Mouse (Mus musculus) hindbrain, embryonic 15.5 days (tissue): ENCODE measurements at regions not wholly inside any gene's neighbourhood (a gene's known extent, or its start where the extent isn't known, plus 50 kb on each side); places are given as distances from the start of the nearest gene placed in this dataset.
A peak's percentile ranks its signal among the peaks of the same experiment; 100 is the strongest.
"Not testable (repeated sequence)": the region's sequence is repeated elsewhere in the genome, so short reads cannot be mapped to it uniquely, and the experiment has no call there.

Source experiments
- ATAC-seq: fragments of 200-750 bp; cut with Nextera tagmentation; 2 replicates; pipeline ENCODE4 v1.8.0; 2017; ENCODE audit warnings: low read depth, moderate number of reproducible peaks, moderate TSS enrichment; ENCODE audit not compliant: low FRiP score
- H3K27ac ChIP-seq: fragments of 300-500 bp; sonication (generic); replicated peaks from 2 replicates; pipeline ENCODE4 v1.5.1; 2015; ENCODE audit warnings: mild to moderate bottlenecking, inconsistent platforms
- H3K27me3 ChIP-seq: fragments of 300-500 bp; sonication (generic); 2 replicates; pipeline ENCODE4 v1.6.1; 2015; ENCODE audit warnings: control low read depth, inconsistent platforms
- H3K36me3 ChIP-seq: fragments of 300-500 bp; sonication (generic); 2 replicates; pipeline ENCODE4 v1.6.1; 2015; ENCODE audit warnings: control low read depth, inconsistent platforms
- H3K4me1 ChIP-seq: fragments of 300-500 bp; sonication (generic); replicated peaks from 2 replicates; pipeline ENCODE4 v1.6.1; 2015; ENCODE audit warnings: control low read depth, inconsistent platforms
- H3K4me2 ChIP-seq: fragments of 300-500 bp; sonication (generic); 2 replicates; pipeline ENCODE4 v1.6.1; 2015; ENCODE audit warnings: moderate library complexity, mild to moderate bottlenecking, inconsistent platforms
- H3K4me3 ChIP-seq: fragments of 300-500 bp; sonication (generic); 2 replicates; pipeline ENCODE4 v1.5.1; 2015; ENCODE audit warnings: mild to moderate bottlenecking, inconsistent platforms
- H3K9ac ChIP-seq: fragments of 300-500 bp; sonication (generic); 2 replicates; pipeline ENCODE4 v1.6.1; 2015; ENCODE audit warnings: inconsistent platforms
- H3K9me3 ChIP-seq: fragments of 300-500 bp; sonication (generic); 2 replicates; pipeline ENCODE4 v1.6.1; 2016; ENCODE audit warnings: control low read depth, inconsistent platforms
- WGBS: fragments of 180-500 bp; shearing (Covaris S2); methylation state at CpG from one replicate; pipeline ENCODE4 v1.1.7; 2015; 5-methylcytosine and 5-hydroxymethylcytosine counted together

DNA sequence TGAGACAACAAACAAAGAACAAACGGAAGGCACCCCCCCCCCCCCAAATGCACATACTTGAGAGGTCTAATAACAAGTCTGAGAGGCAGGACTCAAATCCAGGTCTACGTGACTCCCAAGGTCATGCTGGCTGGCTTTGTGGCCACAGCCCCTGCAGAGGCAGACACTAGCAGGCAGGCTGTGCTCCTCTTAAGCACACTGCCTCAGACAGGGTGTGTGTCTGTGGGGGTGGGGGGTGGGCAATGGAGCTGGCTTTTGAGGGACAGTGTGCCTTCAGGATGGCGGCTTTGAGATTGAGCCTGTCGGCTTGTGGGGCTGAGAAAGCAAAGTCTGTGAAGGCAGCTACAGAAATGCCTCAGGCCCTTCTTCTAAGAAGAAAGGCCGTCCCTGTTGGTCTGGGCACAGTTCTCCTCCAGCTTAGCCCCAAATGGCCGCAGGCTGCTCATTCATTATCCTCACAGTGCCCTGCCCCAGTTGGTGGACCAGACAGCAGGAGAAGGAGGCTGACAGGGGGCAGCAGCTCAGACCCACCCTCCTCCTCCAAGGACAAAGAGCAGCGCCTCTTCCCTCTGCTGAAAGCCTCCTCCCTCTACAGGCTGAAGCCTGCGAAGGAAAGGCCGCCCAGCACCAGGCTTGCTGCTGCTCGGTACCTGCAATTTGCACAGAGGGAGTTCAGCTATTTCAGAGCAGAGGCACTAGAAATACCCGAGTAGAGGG is 171.3 kb upstream of the Myt1l start:
- ATAC-seq, result peak; percentile 69
- no peaks in the 10 kb centered on the region for H3K9me3 ChIP-seq
- WGBS, result 15% methylated on average over 11 of the region's 11 CpGs
- no peak overlapping the region for H3K4me2 ChIP-seq
- peaks cover 39% of the 10 kb centered on the region for H3K4me1 ChIP-seq
- H3K27me3 ChIP-seq, result no peaks in the 10 kb centered on the region
- peak overlapping the region; percentile 25; the same call in 1 of the 2 replicates for H3K9ac ChIP-seq
- H3K36me3 ChIP-seq, result no peaks in the 10 kb centered on the region
- H3K4me3 ChIP-seq, result no peak overlapping the region
- H3K27ac ChIP-seq, result peak overlapping the region; percentile 80

DNA sequence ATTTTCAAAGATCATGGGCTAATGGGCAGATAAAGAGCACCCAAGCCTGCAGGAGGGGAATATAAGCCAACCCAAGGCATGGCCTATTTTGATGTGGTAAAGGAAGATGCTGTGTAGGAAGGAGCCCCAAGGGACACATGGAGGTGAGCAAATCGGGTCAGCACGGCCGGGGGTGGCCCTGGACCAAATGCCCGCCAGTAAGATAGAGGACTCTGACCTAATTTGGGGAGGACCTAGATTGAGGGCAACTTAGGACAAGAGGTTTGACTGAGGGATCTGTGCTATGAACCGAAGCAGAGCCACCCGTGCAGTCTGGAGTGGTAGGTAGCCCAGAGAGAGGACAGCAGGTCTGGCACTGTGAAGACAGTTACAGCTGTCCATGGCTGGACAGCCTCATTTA is 166.9 kb upstream of the Myt1l start:
- peaks cover 22% of the 10 kb centered on the region for H3K4me1 ChIP-seq
- no peak overlapping the region for H3K27ac ChIP-seq
- H3K9me3 ChIP-seq, result no peaks in the 10 kb centered on the region
- H3K4me2 ChIP-seq, result no peak overlapping the region
- no peak for ATAC-seq
- 92% methylated on average over 6 of the region's 6 CpGs for WGBS
- no peak overlapping the region for H3K9ac ChIP-seq
- H3K4me3 ChIP-seq, result no peak overlapping the region
- no peaks in the 10 kb centered on the region for H3K27me3 ChIP-seq
- H3K36me3 ChIP-seq, result no peaks in the 10 kb centered on the region

DNA sequence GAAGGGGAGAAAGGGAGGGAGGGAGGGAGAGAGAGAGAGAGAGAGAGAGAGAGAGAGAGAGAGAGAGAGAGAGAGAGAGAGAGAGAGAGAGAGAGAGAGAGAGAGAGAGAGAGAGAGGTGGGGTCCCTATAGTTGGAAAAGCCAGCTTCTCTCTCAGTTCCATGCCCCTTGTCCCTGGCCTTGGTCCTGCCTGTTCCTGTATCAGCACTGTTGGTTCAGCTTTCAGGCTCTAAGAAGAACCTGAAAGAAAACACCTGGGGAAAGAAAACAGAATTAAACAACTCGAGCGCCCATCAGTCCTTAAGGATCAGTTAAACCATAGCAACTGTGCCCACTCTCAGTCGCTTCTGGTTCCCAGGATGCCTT is 160.5 kb upstream of the Myt1l start:
- WGBS, result 25% methylated on average over 3 of the region's 3 CpGs
- H3K4me3 ChIP-seq, H3K9me3 ChIP-seq, H3K36me3 ChIP-seq, H3K27me3 ChIP-seq, ATAC-seq: not testable (repeated sequence)
- Histone ChIP-seq H3K9ac (0 out of 2 replicates have a peak overlapping the region, but pooled peaks have one; percentile 10), H3K4me1 (peaks cover 26% of the 10 kb centered on the region), H3K4me2 (peak overlapping the region; percentile 49), H3K27ac (peak overlapping the region; percentile 85)

DNA sequence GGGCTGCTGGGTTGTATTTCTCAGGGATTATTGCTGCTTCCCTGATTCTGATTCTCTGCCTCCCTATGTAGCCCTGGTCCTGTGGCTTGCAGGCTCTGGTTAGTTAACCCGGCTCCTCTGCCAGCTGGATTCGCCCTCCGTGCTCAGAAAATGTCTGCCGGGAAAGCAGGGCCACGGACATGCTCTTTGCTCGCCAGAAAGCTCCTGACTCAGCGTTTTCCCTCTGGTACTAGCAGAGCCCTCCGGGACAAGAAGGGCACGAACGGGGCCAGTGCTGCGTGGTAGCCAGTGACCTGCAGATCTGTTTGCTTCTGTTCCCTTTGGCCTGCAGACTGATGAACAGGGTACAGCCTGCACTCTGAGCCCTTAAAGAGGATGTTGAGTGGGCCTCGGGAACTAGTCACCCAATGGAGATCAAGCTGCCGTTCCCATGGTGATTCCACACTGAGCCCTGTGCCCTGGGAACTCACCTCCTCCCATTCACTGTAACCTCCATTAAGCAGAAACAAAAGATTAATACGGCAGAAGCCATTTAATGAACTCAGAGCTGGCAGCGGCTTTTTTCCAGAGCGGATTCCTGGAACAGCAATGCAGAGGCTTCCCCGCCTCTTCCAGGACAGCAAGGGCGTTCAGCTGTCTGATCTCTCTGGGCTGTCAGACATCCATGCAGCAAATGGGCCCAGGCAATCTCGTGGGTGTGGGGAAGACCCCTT is 159.9 kb upstream of the Myt1l start:
- Histone ChIP-seq H3K27me3 (no peaks in the 10 kb centered on the region), H3K9me3 (no peaks in the 10 kb centered on the region), H3K36me3 (no peaks in the 10 kb centered on the region), H3K27ac (peak overlapping the region; percentile 85), H3K4me3 (peak overlapping the region; percentile 9), H3K4me2 (peak overlapping the region; percentile 49), H3K4me1 (peaks cover 26% of the 10 kb centered on the region), H3K9ac (peak overlapping the region; percentile 31; the same call in 1 of the 2 replicates)
- ATAC-seq, result peak; percentile 89
- 4% methylated on average over 19 of the region's 19 CpGs for WGBS

DNA sequence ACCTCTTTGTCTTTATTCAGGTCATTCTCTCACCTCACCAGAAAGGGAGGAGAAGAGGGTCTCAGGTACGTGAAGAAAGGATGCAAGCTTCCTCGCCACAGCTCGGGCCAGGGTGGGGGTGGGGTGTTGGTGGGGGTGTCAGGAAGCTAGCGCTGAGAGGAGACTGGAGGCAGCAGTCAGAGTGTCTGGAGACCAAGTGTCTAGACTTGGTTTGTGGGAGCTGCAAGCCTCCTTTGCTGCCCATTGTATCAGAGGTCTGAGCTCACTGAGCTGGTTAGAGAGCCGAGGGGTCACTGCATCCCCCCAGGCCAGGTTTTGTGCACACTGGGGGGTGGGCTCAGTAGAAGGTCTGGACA is 159.4 kb upstream of the Myt1l start:
- no peaks in the 10 kb centered on the region for H3K27me3 ChIP-seq
- WGBS, result 10% methylated on average over 5 of the region's 5 CpGs
- peak overlapping the region; percentile 49 for H3K4me2 ChIP-seq
- peak overlapping the region; percentile 85 for H3K27ac ChIP-seq
- H3K9me3 ChIP-seq, result no peaks in the 10 kb centered on the region
- no peak; the same call in 1 of the 2 replicates for ATAC-seq
- peaks cover 26% of the 10 kb centered on the region for H3K4me1 ChIP-seq
- H3K36me3 ChIP-seq, result no peaks in the 10 kb centered on the region
- H3K9ac ChIP-seq, result peak overlapping the region; percentile 31; the same call in 1 of the 2 replicates
- peak overlapping the region; percentile 9 for H3K4me3 ChIP-seq

DNA sequence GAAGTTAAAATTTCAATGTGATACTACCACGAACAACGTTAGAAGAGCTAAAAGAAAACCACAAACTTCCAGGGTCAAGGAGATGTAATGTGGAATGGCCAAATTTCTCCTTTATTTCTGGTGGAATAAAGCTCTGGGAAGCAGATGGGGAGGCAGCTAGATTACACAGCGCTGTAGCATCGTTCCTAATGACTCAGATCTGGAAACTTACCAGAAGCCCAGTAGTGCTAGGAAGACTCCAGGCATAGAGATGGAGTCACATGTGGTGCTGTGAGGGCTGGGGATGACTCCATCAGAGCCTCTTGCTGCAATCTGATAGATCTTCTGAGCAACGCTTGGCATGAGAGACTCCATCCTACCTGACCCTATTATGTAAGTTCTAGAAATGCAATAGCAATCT is 136.4 kb upstream of the Myt1l start:
- Histone ChIP-seq H3K4me2 (no peak overlapping the region), H3K4me1 (no peaks in the 10 kb centered on the region), H3K27me3 (no peaks in the 10 kb centered on the region), H3K36me3 (no peaks in the 10 kb centered on the region), H3K27ac (no peak overlapping the region), H3K4me3 (no peak overlapping the region), H3K9ac (no peak overlapping the region), H3K9me3 (no peaks in the 10 kb centered on the region)
- ATAC-seq, result no peak
- 93% methylated on average over 5 of the region's 5 CpGs for whole genome bisulfite sequencing

DNA sequence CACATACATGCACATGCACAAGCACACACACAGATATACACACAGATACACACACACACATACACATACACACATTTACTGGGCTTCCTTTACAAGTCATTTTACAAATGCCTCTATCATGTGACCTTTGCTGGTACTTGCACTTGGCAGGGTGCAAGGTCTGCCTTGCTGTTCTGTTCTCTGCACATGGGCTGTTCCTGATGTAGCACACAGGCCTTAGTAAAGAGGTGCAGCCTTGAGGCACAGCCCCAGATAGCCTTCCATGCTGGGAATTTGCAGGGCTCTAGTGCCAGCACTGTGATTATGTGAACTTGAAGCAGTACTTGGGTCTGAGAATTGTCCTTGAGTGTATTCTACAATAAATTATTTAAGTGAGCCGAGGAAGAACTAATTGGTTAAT is 133.9 kb upstream of the Myt1l start:
- no peak overlapping the region for H3K4me2 ChIP-seq
- H3K27ac ChIP-seq, result no peak overlapping the region
- no peak overlapping the region for H3K4me3 ChIP-seq
- no peaks in the 10 kb centered on the region for H3K27me3 ChIP-seq
- 76% methylated on average over 1 of the region's 1 CpGs for WGBS
- no peaks in the 10 kb centered on the region for H3K9me3 ChIP-seq
- no peaks in the 10 kb centered on the region for H3K36me3 ChIP-seq
- H3K9ac ChIP-seq, result no peak overlapping the region
- ATAC-seq, result no peak
- H3K4me1 ChIP-seq, result no peaks in the 10 kb centered on the region

DNA sequence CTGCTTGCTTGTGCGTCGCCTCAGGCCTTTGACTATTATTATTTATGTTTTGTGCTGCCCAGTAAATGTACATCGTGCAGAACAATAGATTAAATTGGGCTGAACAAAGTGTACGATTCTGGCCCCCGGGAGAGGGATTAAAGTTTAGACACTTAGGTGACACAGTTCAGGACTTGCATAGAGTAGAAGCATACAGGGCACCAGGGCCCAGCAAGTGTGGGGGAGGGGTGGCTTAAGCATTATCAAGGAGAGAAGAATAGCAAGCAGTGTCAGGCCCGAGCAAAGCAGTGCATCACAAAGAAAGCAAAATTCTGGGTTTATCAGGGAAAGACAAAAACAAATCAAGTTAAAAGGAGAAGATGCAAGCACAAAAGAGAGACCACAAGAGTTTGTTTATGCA is 133.3 kb upstream of the Myt1l start:
- ATAC-seq, result no peak
- H3K4me1 ChIP-seq, result no peaks in the 10 kb centered on the region

DNA sequence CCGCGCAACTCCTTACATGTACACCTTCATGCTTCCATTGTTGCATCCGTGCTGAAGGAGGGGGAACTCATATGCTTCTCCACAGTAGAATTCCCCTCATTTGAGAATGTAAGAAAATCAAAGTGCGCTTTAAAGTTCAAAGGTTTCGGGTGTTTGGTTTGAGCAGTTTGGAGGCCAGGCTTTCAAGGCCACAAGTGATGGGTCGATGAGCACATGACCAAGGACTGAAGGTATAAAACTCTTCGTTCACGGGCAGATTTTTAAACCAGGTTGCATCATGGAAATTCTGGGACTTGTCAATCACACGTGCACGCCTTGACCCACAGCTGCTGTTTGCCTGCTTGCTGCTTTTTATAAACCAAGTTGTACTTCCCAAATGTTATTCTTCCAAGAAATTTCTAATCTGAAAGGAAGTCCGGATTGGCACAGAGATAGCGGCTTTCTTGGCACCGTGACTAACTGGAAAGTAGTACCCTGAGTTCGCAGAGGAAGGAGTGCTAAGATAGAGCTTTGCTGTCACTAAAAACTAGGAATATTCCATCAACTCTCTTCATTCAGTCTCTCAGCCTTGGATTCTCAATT is 132.7 kb upstream of the Myt1l start:
- Histone ChIP-seq H3K4me3 (no peak overlapping the region), H3K27me3 (no peaks in the 10 kb centered on the region), H3K36me3 (no peaks in the 10 kb centered on the region), H3K27ac (no peak overlapping the region), H3K4me1 (no peaks in the 10 kb centered on the region), H3K4me2 (no peak overlapping the region), H3K9ac (no peak overlapping the region), H3K9me3 (no peaks in the 10 kb centered on the region)
- ATAC-seq, result no peak
- WGBS, result 88% methylated on average over 14 of the region's 14 CpGs

More for the DNA sequence above, 133.3 kb upstream of the Myt1l start:
- Histone ChIP-seq H3K4me3 (no peak overlapping the region), H3K9ac (no peak overlapping the region), H3K36me3 (no peaks in the 10 kb centered on the region), H3K27me3 (no peaks in the 10 kb centered on the region), H3K9me3 (no peaks in the 10 kb centered on the region), H3K4me2 (no peak overlapping the region), H3K27ac (no peak overlapping the region)
- WGBS, result 17% methylated on average over 6 of the region's 6 CpGs

DNA sequence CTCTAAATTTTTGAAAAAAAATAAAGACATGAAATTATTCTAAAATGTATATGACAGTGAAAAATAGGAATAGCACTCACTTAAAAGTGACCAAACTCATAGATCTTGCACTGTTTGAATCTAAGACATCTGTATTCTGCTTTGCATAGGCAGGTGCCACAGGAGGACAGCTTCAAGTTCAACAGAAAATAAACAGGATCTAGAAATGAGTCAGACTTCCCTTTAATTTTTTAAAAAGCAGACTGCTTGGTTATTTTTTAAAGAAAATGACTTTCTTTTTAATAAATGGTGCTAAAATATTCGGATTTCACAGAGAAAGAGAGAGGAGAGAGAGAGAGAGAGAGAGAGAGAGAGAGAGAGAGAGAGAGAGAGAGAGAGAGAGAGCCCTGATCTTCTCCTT is 123.8 kb upstream of the Myt1l start:
- WGBS, result 31% methylated on average over 1 of the region's 1 CpGs
- H3K4me1 ChIP-seq, result no peaks in the 10 kb centered on the region
- no peak overlapping the region for H3K4me3 ChIP-seq
- H3K4me2 ChIP-seq, result no peak overlapping the region
- no peaks in the 10 kb centered on the region for H3K36me3 ChIP-seq
- no peak overlapping the region for H3K27ac ChIP-seq
- no peak for ATAC-seq
- no peak overlapping the region for H3K9ac ChIP-seq
- no peaks in the 10 kb centered on the region for H3K27me3 ChIP-seq
- H3K9me3 ChIP-seq, result no peaks in the 10 kb centered on the region

DNA sequence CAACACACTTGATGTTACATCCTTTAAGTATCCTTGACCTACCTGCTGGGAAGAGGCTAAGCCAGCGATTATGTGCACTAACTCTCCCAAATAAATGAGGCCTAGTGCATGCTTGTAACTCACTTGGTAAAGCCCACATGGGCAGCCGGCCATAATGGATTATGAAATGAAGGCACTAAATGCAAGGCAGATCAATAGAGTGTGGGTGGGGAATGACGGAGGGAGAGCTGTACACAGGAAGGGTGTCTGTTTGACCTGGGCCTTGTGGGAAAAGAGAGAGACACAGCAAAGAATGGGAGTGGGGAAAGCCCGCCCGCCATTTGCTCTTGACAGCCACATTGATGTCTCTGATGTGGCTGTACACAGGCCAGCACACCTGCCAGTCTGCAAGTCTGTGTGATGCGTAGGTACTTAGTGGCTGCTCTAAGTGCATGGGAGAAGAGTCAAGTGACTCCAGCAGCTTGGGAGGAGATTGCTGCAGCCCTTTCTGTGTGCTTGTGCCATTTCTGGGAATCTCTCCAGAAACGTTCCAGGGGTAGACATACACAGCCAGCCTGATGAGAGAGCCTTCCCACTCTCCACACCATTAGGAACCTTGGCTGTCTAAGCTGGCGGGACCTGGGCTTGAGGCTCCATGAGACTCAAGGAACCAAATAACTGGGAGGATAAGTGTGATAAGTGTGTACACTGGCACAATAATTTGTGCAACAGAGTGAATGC is 118.7 kb upstream of the Myt1l start:
- Histone ChIP-seq H3K4me2 (no peak overlapping the region), H3K4me3 (no peak overlapping the region), H3K9me3 (no peaks in the 10 kb centered on the region), H3K4me1 (no peaks in the 10 kb centered on the region), H3K36me3 (no peaks in the 10 kb centered on the region), H3K27me3 (no peaks in the 10 kb centered on the region), H3K27ac (no peak overlapping the region), H3K9ac (no peak overlapping the region)
- 88% methylated on average over 8 of the region's 8 CpGs for WGBS
- ATAC-seq, result no peak

DNA sequence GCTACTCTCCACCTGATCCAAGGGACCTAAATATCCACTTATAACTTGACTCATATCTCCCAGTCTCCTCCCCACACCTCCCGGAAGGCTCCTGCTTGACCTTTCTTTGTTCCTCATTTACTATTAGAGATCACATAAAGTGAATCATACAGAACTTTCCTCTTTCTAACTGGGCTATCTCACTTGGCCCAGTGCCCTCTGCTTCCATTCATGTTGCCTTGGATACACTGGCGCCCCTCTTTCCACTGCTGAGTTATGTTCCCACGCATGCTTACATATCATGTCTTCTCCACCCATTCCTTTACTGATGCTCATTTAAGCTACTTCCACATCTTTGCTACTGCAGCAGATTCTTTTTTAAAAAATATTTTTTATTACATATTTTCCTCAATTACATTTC is 94.2 kb upstream of the Myt1l start:
- 61% methylated on average over 3 of the region's 3 CpGs for WGBS
- H3K9me3 ChIP-seq, result no peaks in the 10 kb centered on the region
- H3K4me2 ChIP-seq, result no peak overlapping the region
- H3K27me3 ChIP-seq, result no peaks in the 10 kb centered on the region
- no peak for ATAC-seq
- H3K9ac ChIP-seq, result no peak overlapping the region
- H3K36me3 ChIP-seq, result no peaks in the 10 kb centered on the region
- no peaks in the 10 kb centered on the region for H3K4me1 ChIP-seq
- no peak overlapping the region for H3K27ac ChIP-seq
- no peak overlapping the region for H3K4me3 ChIP-seq
